Mouse (Mus musculus): ENCODE data around the gene Edem3. TPM values are rescaled to one million over a fixed set of nuclear protein-coding genes. Genes with fewer than 3 reads are reported as not detected.
A peak's percentile ranks its signal among the peaks of the same experiment; 100 is the strongest.

Gene Edem3
- polyA plus RNA-seq, 1 experiment from 2014 or later, result 12.9 TPM

GRCm38 (mm10) chr1:151755660-151756424 is 671 bp downstream of the Edem3 start:
- Histone ChIP-seq H3K4me3 (peak overlapping the region; percentile 91), H3K4me1 (replicated peaks) (peaks cover 32% of the 10 kb centered on the region), H3K9me3 (no peaks in the 10 kb centered on the region), H3K36me3 (peaks cover 4% of the 10 kb centered on the region; the same call in 1 of the 2 replicates), H3K27me3 (ENCODE audit: insufficient read depth, poor library complexity, severe bottlenecking) (no peaks in the 10 kb centered on the region), H3K27ac (peak overlapping the region; percentile 88)
- DNase-seq (ENCODE audit: low spot score), result no peak
- WGBS, result 8% methylated on average over 36 of the region's 36 CpGs

GRCm38 (mm10) chr1:151756425-151756728 is 1.2 kb downstream of the Edem3 start:
- Histone ChIP-seq H3K4me3 (peak overlapping the region; percentile 91), H3K36me3 (peaks cover 9% of the 10 kb centered on the region), H3K9me3 (no peaks in the 10 kb centered on the region), H3K4me1 (replicated peaks) (peaks cover 32% of the 10 kb centered on the region), H3K27ac (no peak overlapping the region), H3K27me3 (ENCODE audit: insufficient read depth, poor library complexity, severe bottlenecking) (no peaks in the 10 kb centered on the region)
- WGBS, result 36% methylated on average over 1 of the region's 1 CpGs
- DNase-seq (ENCODE audit: low spot score), result no peak

- no peak for DNase-seq (ENCODE audit: low spot score)
- Histone ChIP-seq H3K9me3 (no peaks in the 10 kb centered on the region), H3K4me1 (replicated peaks) (peaks cover 32% of the 10 kb centered on the region), H3K36me3 (peaks cover 19% of the 10 kb centered on the region), H3K27ac (no peak overlapping the region), H3K4me3 (no peak overlapping the region), H3K27me3 (ENCODE audit: insufficient read depth, poor library complexity, severe bottlenecking) (no peaks in the 10 kb centered on the region)
- WGBS, result 90% methylated on average over 6 of the region's 6 CpGs
Observed at GRCm38 (mm10) chr1:151758301-151758700, 3.1 kb downstream of the Edem3 start.

GRCm38 (mm10) chr1:151758991-151759390 is 3.8 kb downstream of the Edem3 start:
- H3K4me1 ChIP-seq (replicated peaks), result peaks cover 30% of the 10 kb centered on the region
- H3K36me3 ChIP-seq, result peaks cover 19% of the 10 kb centered on the region
- 80% methylated on average over 2 of the region's 2 CpGs for WGBS
- DNase-seq (ENCODE audit: low spot score), result no peak
- no peaks in the 10 kb centered on the region for H3K9me3 ChIP-seq
- no peak overlapping the region for H3K27ac ChIP-seq
- H3K27me3 ChIP-seq (ENCODE audit: insufficient read depth, poor library complexity, severe bottlenecking), result no peaks in the 10 kb centered on the region
- H3K4me3 ChIP-seq, result no peak overlapping the region

- no peak for DNase-seq (ENCODE audit: low spot score)
- H3K27ac ChIP-seq, result no peak overlapping the region
- peaks cover 1% of the 10 kb centered on the region; the same call in 1 of the 2 replicates for H3K4me1 ChIP-seq (replicated peaks)
- H3K27me3 ChIP-seq (ENCODE audit: insufficient read depth, poor library complexity, severe bottlenecking), result no peaks in the 10 kb centered on the region
- 76% methylated on average over 3 of the region's 3 CpGs for WGBS
- no peaks in the 10 kb centered on the region for H3K9me3 ChIP-seq
- no peak overlapping the region for H3K4me3 ChIP-seq
- peaks cover 19% of the 10 kb centered on the region for H3K36me3 ChIP-seq
Observed at GRCm38 (mm10) chr1:151764236-151764635, 9.1 kb downstream of the Edem3 start.

- Histone ChIP-seq H3K27me3 (ENCODE audit: insufficient read depth, poor library complexity, severe bottlenecking) (no peaks in the 10 kb centered on the region), H3K4me3 (no peak overlapping the region), H3K36me3 (peaks cover 18% of the 10 kb centered on the region), H3K4me1 (replicated peaks) (peaks cover 8% of the 10 kb centered on the region), H3K9me3 (no peaks in the 10 kb centered on the region), H3K27ac (no peak overlapping the region)
- WGBS, result 81% methylated on average over 2 of the region's 2 CpGs
- no peak for DNase-seq (ENCODE audit: low spot score)
Observed at GRCm38 (mm10) chr1:151766166-151766565, 11.0 kb downstream of the Edem3 start.

GRCm38 (mm10) chr1:151766976-151767654 is 11.9 kb downstream of the Edem3 start:
- H3K27ac ChIP-seq, result no peak overlapping the region
- H3K9me3 ChIP-seq, result no peaks in the 10 kb centered on the region
- no peak overlapping the region for H3K4me3 ChIP-seq
- H3K4me1 ChIP-seq (replicated peaks), result peaks cover 8% of the 10 kb centered on the region
- WGBS, result 92% methylated on average over 3 of the region's 3 CpGs
- peaks cover 20% of the 10 kb centered on the region for H3K36me3 ChIP-seq
- DNase-seq (ENCODE audit: low spot score), result no peak
- H3K27me3 ChIP-seq (ENCODE audit: insufficient read depth, poor library complexity, severe bottlenecking), result no peaks in the 10 kb centered on the region

GRCm38 (mm10) chr1:151769200-151769913 is 14.2 kb downstream of the Edem3 start:
- H3K27ac ChIP-seq, result no peak overlapping the region
- H3K4me3 ChIP-seq, result no peak overlapping the region
- H3K27me3 ChIP-seq (ENCODE audit: insufficient read depth, poor library complexity, severe bottlenecking), result no peaks in the 10 kb centered on the region
- no peaks in the 10 kb centered on the region for H3K9me3 ChIP-seq
- H3K36me3 ChIP-seq, result peaks cover 14% of the 10 kb centered on the region
- no peak for DNase-seq (ENCODE audit: low spot score)
- H3K4me1 ChIP-seq (replicated peaks), result peaks cover 10% of the 10 kb centered on the region
- WGBS, result 63% methylated on average over 3 of the region's 3 CpGs

GRCm38 (mm10) chr1:151777616-151778015 is 22.4 kb downstream of the Edem3 start:
- 0 out of 2 replicates have a peak, but pooled peaks cover 2% of the 10 kb centered on the region for H3K4me1 ChIP-seq (replicated peaks)
- H3K36me3 ChIP-seq, result peaks cover 65% of the 10 kb centered on the region
- no peak for DNase-seq (ENCODE audit: low spot score)
- H3K27ac ChIP-seq, result no peak overlapping the region
- H3K27me3 ChIP-seq (ENCODE audit: insufficient read depth, poor library complexity, severe bottlenecking), result no peaks in the 10 kb centered on the region
- H3K4me3 ChIP-seq, result no peak overlapping the region
- no peaks in the 10 kb centered on the region for H3K9me3 ChIP-seq
- WGBS, result 96% methylated on average over 2 of the region's 2 CpGs

GRCm38 (mm10) chr1:151778592-151778991 is 23.4 kb downstream of the Edem3 start:
- Histone ChIP-seq H3K27ac (no peak overlapping the region), H3K9me3 (no peaks in the 10 kb centered on the region), H3K36me3 (peaks cover 70% of the 10 kb centered on the region), H3K4me3 (no peak overlapping the region), H3K27me3 (ENCODE audit: insufficient read depth, poor library complexity, severe bottlenecking) (no peaks in the 10 kb centered on the region), H3K4me1 (replicated peaks) (no peaks in the 10 kb centered on the region)
- 54% methylated on average over 1 of the region's 1 CpGs for WGBS
- DNase-seq (ENCODE audit: low spot score), result no peak

- H3K4me1 ChIP-seq (replicated peaks), result no peaks in the 10 kb centered on the region
- 91% methylated on average over 2 of the region's 2 CpGs for WGBS
- peaks cover 70% of the 10 kb centered on the region for H3K36me3 ChIP-seq
- H3K27me3 ChIP-seq (ENCODE audit: insufficient read depth, poor library complexity, severe bottlenecking), result no peaks in the 10 kb centered on the region
- no peak overlapping the region for H3K4me3 ChIP-seq
- DNase-seq (ENCODE audit: low spot score), result no peak
- H3K27ac ChIP-seq, result no peak overlapping the region
- H3K9me3 ChIP-seq, result no peaks in the 10 kb centered on the region
Observed at GRCm38 (mm10) chr1:151779306-151779705, 24.1 kb downstream of the Edem3 start.

GRCm38 (mm10) chr1:151781447-151781846 is 26.3 kb downstream of the Edem3 start:
- Histone ChIP-seq H3K36me3 (peaks cover 76% of the 10 kb centered on the region), H3K4me3 (no peak overlapping the region), H3K4me1 (replicated peaks) (no peaks in the 10 kb centered on the region), H3K9me3 (no peaks in the 10 kb centered on the region), H3K27ac (no peak overlapping the region), H3K27me3 (ENCODE audit: insufficient read depth, poor library complexity, severe bottlenecking) (no peaks in the 10 kb centered on the region)
- DNase-seq (ENCODE audit: low spot score), result no peak
- WGBS, result 84% methylated on average over 7 of the region's 7 CpGs

GRCm38 (mm10) chr1:151783403-151783802 is 28.2 kb downstream of the Edem3 start:
- H3K4me3 ChIP-seq, result no peak overlapping the region
- no peaks in the 10 kb centered on the region for H3K27me3 ChIP-seq (ENCODE audit: insufficient read depth, poor library complexity, severe bottlenecking)
- H3K9me3 ChIP-seq, result no peaks in the 10 kb centered on the region
- DNase-seq (ENCODE audit: low spot score), result no peak
- WGBS, result 83% methylated on average over 2 of the region's 2 CpGs
- H3K36me3 ChIP-seq, result peaks cover 60% of the 10 kb centered on the region
- no peak overlapping the region for H3K27ac ChIP-seq
- no peaks in the 10 kb centered on the region for H3K4me1 ChIP-seq (replicated peaks)
